Mouse (Mus musculus) embryonic facial prominence, embryonic 14.5 days (tissue): Measurements from ENCODE around the gene Afdn. TPM values are rescaled to one million over a fixed set of nuclear protein-coding genes. Genes with fewer than 3 reads are reported as not detected.

Experiments used
- ATAC-seq: fragments of 200-750 bp; cut with Nextera tagmentation; 2 replicates; pipeline ENCODE4 v1.8.0; 2017; ENCODE audit warnings: low read depth, moderate number of reproducible peaks, moderate TSS enrichment
- DNase-seq: peaks from one replicate; pipeline ENCODE4 v3.0.0-alpha.2; 2015; ENCODE audit warnings: low spot score
- H3K27ac ChIP-seq: fragments of 300-500 bp; sonication (generic); replicated peaks from 2 replicates; pipeline ENCODE4 v1.5.1; 2014; ENCODE audit warnings: low read depth, mild to moderate bottlenecking, low read length, moderate library complexity
- H3K27me3 ChIP-seq: fragments of 300-500 bp; sonication (generic); replicated peaks from 2 replicates; pipeline ENCODE4 v1.6.1; 2014; ENCODE audit warnings: low read length; ENCODE audit not compliant: control insufficient read depth, insufficient read depth
- H3K36me3 ChIP-seq: fragments of 300-500 bp; sonication (generic); 2 replicates; pipeline ENCODE4 v1.6.1; 2014; ENCODE audit warnings: low read length, mixed read lengths; ENCODE audit not compliant: control insufficient read depth, insufficient read depth
- H3K4me1 ChIP-seq: fragments of 300-500 bp; sonication (generic); 2 replicates; pipeline ENCODE4 v1.6.1; 2014; ENCODE audit warnings: antibody characterized with exemption, low read length; ENCODE audit not compliant: control insufficient read depth, insufficient read depth
- H3K4me2 ChIP-seq: fragments of 300-500 bp; sonication (generic); 2 replicates; pipeline ENCODE4 v1.6.1; 2014; ENCODE audit warnings: low read depth, mild to moderate bottlenecking, low read length, moderate library complexity, mixed read lengths
- H3K4me3 ChIP-seq: fragments of 300-500 bp; sonication (generic); 2 replicates; pipeline ENCODE4 v1.5.1; 2014; ENCODE audit warnings: low read depth, mild to moderate bottlenecking, low read length
- H3K9ac ChIP-seq: fragments of 300-500 bp; sonication (generic); 2 replicates; pipeline ENCODE4 v1.6.1; 2014; ENCODE audit warnings: low read depth, mild to moderate bottlenecking, low read length, moderate library complexity, mixed read lengths
- H3K9me3 ChIP-seq: fragments of 300-500 bp; sonication (generic); 2 replicates; pipeline ENCODE4 v1.6.1; 2016; ENCODE audit warnings: low read length; ENCODE audit not compliant: control insufficient read depth
- WGBS: fragments of 180-500 bp; shearing (Covaris S2); extraction: QIAGEN DNeasy Blood & Tissue Kit; methylation state at CpG from one replicate; pipeline ENCODE4 v1.1.7; 2014; 5-methylcytosine and 5-hydroxymethylcytosine counted together
- polyA plus RNA-seq: library from polyadenylated mRNA; unstranded; fragments of >200 nt; fragmentation: Nextera tagmentation; extraction: Ambion mirVana; gene quantifications from 2 replicates; pipeline ENCODE4 v1.2.1, GENCODE M21; 2014

Gene Afdn
- 65.8 and 69.3 TPM in 2 replicates for polyA plus RNA-seq

GRCm38 (mm10) chr17:13759853-13760627, at the start of gene Afdn:
Afdn (plus strand) TSS chr17:13760539.
- Histone ChIP-seq H3K4me2 (peak within 1 kb of the TSS; percentile 98), H3K9ac (peak within 1 kb of the TSS; percentile 86), H3K9me3 (no peaks in the 10 kb centered on the region), H3K27ac (peak within 1 kb of the TSS; percentile 85), H3K27me3 (no peaks in the 10 kb centered on the region), H3K4me3 (peak within 1 kb of the TSS; percentile 86), H3K36me3 (no peaks in the 10 kb centered on the region), H3K4me1 (0 out of 2 replicates have a peak, but pooled peaks cover 4% of the 10 kb centered on the region)
- WGBS = under 1% methylated on average over 26 of the region's 108 CpGs
- ATAC-seq (peak; percentile 92), DNase-seq (peak; percentile 91)

GRCm38 (mm10) chr17:13711173-13711572, 49.2 kb upstream of the Afdn start:
- Histone ChIP-seq H3K4me2 (no peak overlapping the region), H3K4me1 (no peaks in the 10 kb centered on the region), H3K27ac (no peak overlapping the region), H3K27me3 (no peaks in the 10 kb centered on the region), H3K36me3 (no peaks in the 10 kb centered on the region), H3K9me3 (no peaks in the 10 kb centered on the region), H3K4me3 (no peak overlapping the region), H3K9ac (no peak overlapping the region)
- no peak for ATAC-seq
- no peak for DNase-seq
- WGBS = 79% methylated on average over 5 of the region's 5 CpGs

- Histone ChIP-seq H3K27me3 (no peaks in the 10 kb centered on the region), H3K36me3 (no peaks in the 10 kb centered on the region), H3K4me3 (no peak overlapping the region), H3K9ac (no peak overlapping the region), H3K9me3 (no peaks in the 10 kb centered on the region), H3K4me2 (no peak overlapping the region), H3K27ac (no peak overlapping the region), H3K4me1 (no peaks in the 10 kb centered on the region)
- WGBS = 66% methylated on average over 6 of the region's 6 CpGs
- DNase-seq = no peak
- peak; percentile 48 for ATAC-seq
These were observed 48.2 kb upstream of the Afdn start for GRCm38 (mm10) chr17:13712116-13712515.

- H3K36me3 ChIP-seq = no peaks in the 10 kb centered on the region
- no peak overlapping the region for H3K9ac ChIP-seq
- DNase-seq (no peak), ATAC-seq (no peak)
- H3K27me3 ChIP-seq = no peaks in the 10 kb centered on the region
- WGBS = 95% methylated on average over 3 of the region's 3 CpGs
- no peaks in the 10 kb centered on the region for H3K9me3 ChIP-seq
- H3K4me2 ChIP-seq = no peak overlapping the region
- no peak overlapping the region for H3K27ac ChIP-seq
- H3K4me1 ChIP-seq = no peaks in the 10 kb centered on the region
- no peak overlapping the region for H3K4me3 ChIP-seq
These were observed 47.8 kb upstream of the Afdn start for GRCm38 (mm10) chr17:13712518-13712917.

- H3K4me1 ChIP-seq = no peaks in the 10 kb centered on the region
- H3K36me3 ChIP-seq = no peaks in the 10 kb centered on the region
- H3K27ac ChIP-seq = no peak overlapping the region
- H3K9me3 ChIP-seq = no peaks in the 10 kb centered on the region
- no peak overlapping the region for H3K9ac ChIP-seq
- no peak overlapping the region for H3K4me2 ChIP-seq
- DNase-seq = no peak
- WGBS = 75% methylated on average over 4 of the region's 4 CpGs
- ATAC-seq = no peak
- H3K4me3 ChIP-seq = no peak overlapping the region
- no peaks in the 10 kb centered on the region for H3K27me3 ChIP-seq
These were observed 46.2 kb upstream of the Afdn start for GRCm38 (mm10) chr17:13714128-13714527.

DNA sequence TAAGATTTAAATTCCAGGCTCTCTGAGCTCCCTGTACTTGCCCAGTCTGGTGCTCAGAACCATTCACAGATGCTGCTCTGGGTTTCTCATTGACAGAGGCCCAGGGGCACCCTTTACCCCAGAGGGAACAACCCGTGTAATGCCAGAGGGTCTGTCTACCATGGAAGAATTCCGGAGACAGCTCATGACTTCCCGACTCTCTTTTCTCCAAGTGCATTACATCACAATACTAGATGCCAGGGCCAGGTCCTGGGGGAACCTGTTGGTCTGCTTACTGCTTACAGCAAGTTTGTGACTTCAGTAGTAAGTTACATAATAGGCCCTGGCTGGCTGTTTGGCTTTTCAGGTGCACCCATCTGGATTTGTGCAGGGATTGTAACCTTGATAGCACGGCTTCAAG, 45.7 kb upstream of the Afdn start:
- H3K9me3 ChIP-seq = no peaks in the 10 kb centered on the region
- H3K4me1 ChIP-seq = no peaks in the 10 kb centered on the region
- H3K36me3 ChIP-seq = no peaks in the 10 kb centered on the region
- no peaks in the 10 kb centered on the region for H3K27me3 ChIP-seq
- H3K4me3 ChIP-seq = no peak overlapping the region
- 60% methylated on average over 4 of the region's 4 CpGs for WGBS
- no peak overlapping the region for H3K9ac ChIP-seq
- H3K27ac ChIP-seq = no peak overlapping the region
- ATAC-seq (peak; percentile 37; the same call in 1 of the 2 replicates), DNase-seq (peak; percentile 68)
- no peak overlapping the region for H3K4me2 ChIP-seq

DNA sequence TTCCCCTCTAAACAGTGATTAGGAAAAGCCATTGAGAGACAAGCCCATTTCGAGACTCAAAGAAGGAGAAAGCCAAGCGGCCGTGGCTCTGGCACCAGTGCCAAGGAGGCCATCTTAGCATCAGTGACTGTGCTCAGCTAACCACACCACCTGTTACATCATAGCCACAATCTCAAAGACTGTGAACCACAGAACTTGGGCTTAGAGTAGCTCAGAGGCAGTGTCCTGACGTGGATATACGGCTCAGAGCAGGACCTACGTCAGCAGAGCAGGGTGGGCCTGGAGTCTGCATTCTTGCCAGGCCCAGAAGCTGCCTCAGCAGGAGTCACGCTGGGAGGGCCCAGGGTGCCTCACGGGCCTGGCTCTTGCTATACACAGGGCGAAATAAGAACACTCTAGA, 44.8 kb upstream of the Afdn start:
- Histone ChIP-seq H3K4me3 (no peak overlapping the region), H3K36me3 (no peaks in the 10 kb centered on the region), H3K9ac (no peak overlapping the region), H3K27me3 (no peaks in the 10 kb centered on the region), H3K9me3 (no peaks in the 10 kb centered on the region), H3K27ac (no peak overlapping the region), H3K4me1 (no peaks in the 10 kb centered on the region), H3K4me2 (no peak overlapping the region)
- ATAC-seq (0 out of 2 replicates have a peak, but pooled peaks have one; percentile 16), DNase-seq (no peak)
- 73% methylated on average over 9 of the region's 9 CpGs for WGBS

GRCm38 (mm10) chr17:13716336-13716735, 44.0 kb upstream of the Afdn start:
- Histone ChIP-seq H3K4me3 (no peak overlapping the region), H3K27me3 (no peaks in the 10 kb centered on the region), H3K36me3 (no peaks in the 10 kb centered on the region), H3K9me3 (no peaks in the 10 kb centered on the region), H3K4me1 (no peaks in the 10 kb centered on the region), H3K4me2 (no peak overlapping the region), H3K9ac (no peak overlapping the region), H3K27ac (no peak overlapping the region)
- ATAC-seq (no peak), DNase-seq (no peak)
- 76% methylated on average over 6 of the region's 6 CpGs for WGBS

GRCm38 (mm10) chr17:13717428-13717827, 42.9 kb upstream of the Afdn start:
- Histone ChIP-seq H3K4me2 (no peak overlapping the region), H3K27ac (no peak overlapping the region), H3K4me3 (no peak overlapping the region), H3K36me3 (no peaks in the 10 kb centered on the region), H3K4me1 (no peaks in the 10 kb centered on the region), H3K9ac (no peak overlapping the region), H3K27me3 (no peaks in the 10 kb centered on the region), H3K9me3 (no peaks in the 10 kb centered on the region)
- no peak for DNase-seq
- WGBS = 83% methylated on average over 11 of the region's 11 CpGs
- no peak for ATAC-seq
